Mouse (Mus musculus): ENCODE data around the gene Hint2. TPM values are rescaled to one million over a fixed set of nuclear protein-coding genes. Genes with fewer than 3 reads are reported as not detected.
A peak's percentile ranks its signal among the peaks of the same experiment; 100 is the strongest.

The Hint2 gene
- total RNA-seq, 1 experiment from 2014 or later, result 91.7 TPM

DNA sequence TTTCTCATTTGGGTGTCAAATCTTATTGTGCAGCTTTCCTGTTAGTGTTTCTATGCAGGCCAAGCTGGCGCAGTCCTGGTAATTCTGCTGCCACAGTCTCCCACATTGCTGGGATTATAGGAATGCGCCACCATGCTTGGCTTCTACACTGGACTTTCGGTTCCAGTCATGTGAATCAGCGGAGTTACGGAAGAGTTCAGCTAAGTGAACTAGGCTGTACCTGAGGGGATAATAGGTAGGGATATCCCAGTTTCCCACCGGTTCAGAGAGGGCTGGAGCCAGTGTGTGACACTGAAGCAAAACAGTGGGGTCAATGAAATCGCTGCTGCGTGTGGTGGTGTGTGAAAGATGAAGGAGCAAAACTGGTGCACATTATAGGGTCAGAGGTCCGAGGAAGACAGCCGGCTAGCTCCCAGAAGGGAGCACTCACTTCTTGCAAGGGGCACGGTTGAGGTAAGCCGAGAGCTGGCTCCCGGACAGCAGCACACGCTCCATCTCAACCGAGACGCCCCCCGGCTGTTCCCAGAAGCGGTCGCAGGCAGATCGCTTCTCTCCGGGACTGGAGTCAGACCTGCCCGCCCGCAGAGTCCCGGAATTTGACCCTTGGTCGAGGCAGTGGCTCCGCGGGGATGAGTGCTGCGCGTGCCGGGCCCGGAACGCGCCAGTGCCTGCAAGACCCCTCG lies 469 bp downstream of the Hint2 start:
- DNase-seq, result no peak

DNA sequence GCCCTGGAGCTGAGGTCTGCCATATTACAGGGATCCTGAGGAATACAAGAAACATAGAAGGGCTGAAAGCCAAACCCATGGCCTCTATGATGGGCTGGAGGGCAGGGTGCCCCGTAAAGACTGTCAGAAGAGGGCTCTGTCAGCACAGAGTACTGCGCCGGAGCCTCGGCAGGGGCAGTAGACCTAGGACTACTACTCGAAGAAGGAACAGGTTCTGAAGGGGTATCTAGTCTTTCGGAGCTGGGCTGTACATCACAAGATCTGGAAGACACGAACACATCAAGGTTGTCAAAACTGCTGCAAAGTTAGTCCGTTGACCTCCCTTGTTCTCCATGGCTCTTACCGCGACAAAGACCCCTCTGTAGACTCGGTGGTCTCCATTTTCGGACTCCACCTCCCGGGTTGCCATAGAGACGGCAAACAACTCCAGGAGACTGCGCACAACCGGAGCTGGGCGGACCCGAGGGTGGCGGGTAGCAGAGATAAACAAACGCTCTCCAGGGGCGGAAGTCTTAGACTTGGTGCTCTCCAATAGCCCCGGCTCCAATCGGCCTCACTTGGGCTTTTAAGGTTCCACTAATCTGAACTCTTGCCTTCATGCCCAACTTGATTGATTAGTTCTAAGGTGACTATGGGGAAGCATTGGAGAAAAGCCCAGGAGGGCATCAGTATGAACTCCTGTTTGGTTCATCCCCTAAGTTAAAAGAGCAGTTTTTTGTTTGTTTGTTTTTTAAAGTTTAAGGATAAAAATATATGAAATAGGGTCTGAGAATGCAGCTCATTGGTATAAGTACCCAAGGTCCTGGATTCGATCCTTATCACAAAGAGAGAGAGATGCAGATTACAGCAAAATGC lies 2.9 kb downstream of the Hint2 start, which contains the start of gene Spag8:
TSS of gene Spag8 (minus strand) at position 434 of the 855 bp plus-strand sequence.
- DNase-seq, result peak; percentile 63

DNA sequence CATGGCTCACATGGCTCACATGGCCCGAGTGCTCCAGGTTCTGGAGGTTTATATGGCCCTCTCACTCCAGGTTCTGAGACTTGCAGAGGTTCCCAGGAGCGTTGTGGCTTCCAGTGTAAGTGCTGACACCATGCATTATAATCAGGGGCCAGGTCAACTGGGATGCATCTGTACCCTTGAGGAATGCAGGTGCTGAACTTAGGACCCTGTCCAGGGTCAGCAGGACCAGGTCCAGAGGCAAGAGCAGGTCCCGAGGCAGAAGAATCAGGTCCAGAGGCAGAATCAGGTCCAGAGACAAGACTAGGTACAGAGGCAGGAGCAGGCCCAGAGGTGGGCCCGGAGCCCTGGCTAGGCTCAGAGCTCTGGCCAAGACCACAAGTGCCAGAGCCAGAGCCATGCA lies 3.5 kb downstream of the Hint2 start:
- DNase-seq, result no peak

DNA sequence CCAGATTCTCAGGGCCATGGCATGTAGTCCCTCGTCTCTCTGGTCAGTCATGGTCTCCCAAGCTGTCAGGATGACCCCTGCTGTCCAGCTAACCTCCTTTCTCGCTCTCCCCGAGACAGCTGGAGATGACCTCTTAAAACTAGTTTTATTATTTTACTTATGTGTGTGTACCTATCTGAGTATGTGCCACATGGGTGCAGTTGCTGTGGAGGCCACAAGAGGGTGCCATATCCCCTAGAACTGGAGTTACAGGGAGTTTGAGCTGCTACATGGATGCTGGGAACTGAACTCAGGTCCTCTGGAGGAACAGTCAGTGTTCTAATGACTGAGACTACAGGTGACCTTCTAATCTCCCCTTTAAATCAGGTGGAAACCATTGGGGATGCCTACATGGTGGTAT lies 6.5 kb downstream of the Hint2 start:
- no peak for DNase-seq

DNA sequence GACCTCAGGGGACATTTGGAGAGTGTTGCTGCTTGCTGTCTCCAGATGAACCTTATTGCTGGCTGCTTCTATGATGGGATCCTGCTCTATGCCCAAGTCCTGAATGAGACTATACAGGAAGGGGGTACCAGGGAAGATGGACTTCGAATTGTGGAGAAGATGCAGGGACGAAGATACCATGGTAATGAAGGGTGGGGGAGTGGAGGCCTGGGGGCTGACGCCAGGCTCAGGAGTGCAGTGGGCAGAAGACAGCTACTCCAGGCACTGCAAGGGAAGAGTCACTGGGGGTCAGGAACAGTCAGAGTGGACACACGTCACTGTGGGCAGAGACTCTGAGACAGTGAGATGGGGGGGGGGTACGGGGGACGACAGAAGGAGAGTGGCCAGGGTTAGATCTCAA lies 15.8 kb downstream of the Hint2 start:
- DNase-seq, result no peak

DNA sequence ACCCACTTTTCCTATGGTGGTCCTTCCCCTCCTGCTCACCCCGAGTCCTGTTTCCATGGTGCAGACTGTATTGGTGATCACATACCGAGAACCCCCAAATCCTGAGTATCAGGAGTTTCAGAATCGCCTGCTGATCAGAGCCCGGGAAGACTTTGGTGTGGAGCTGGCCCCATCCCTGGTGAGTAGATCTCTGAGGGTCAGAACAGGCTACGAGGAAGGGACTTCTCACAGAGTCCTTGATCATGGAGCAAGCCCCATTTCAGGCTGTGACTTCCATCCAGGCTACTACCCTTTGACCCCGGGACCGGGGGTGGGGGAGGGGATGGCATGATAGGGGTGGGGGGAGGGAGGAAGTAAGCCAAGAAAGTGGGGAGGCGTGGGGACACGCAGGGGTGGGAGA lies 16.2 kb downstream of the Hint2 start:
- DNase-seq, result no peak

DNA sequence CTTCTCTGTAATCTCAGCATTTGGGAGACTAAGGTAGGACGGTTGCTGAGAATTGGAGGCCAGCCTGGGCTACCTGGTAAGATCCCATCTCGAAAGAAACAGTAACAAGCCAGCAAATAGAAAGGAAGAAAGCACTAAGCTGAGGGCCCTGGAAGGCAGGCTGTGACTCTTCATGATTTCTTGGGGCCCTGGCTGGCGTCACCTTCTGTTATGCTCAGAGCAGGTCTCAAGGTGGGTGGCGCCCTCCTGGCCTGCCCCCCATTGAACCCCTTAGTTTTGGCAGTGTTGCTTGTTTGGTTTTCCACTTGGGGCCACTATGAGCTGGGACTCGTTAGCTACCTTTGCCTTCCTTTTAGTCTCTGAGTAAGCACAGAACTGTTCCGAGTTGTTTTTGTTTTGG lies 19.5 kb downstream of the Hint2 start:
- DNase-seq, result no peak

DNA sequence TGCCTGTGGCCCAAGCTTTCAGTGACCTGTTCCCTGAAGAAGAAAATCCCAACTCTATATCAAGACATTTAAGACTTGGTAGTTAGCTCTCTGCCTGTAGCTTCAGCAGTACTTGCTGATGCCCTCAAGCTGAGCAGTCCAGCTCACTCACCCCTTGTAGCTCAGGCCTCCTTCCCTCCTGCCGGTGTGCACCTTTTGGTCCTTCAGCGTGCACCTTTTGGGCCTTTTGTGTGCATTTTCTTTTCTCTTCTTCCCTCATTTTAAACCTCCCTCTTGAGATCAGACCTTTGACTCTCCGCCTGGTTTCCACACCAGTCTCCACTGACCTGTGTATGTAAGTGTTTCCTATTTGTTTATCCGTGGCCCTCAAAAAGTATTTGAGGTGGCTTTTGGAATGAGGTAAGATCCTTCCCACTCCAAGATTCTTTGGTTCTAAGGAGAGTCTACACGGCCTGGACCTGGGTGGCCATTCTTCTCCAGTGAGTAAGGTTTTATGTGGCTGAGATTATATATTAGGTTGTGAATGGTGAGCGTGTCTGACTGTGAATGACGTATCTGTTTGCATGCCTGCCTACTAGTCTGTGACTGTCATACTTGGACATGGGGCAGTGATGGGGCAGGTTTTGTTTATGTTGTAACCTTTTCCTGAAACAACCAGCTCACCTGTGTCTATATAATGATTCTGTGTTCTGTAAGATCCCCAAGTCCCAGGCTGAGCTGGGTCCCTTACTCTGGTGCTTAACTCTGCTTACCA lies 21.5 kb downstream of the Hint2 start:
- no peak for DNase-seq

DNA sequence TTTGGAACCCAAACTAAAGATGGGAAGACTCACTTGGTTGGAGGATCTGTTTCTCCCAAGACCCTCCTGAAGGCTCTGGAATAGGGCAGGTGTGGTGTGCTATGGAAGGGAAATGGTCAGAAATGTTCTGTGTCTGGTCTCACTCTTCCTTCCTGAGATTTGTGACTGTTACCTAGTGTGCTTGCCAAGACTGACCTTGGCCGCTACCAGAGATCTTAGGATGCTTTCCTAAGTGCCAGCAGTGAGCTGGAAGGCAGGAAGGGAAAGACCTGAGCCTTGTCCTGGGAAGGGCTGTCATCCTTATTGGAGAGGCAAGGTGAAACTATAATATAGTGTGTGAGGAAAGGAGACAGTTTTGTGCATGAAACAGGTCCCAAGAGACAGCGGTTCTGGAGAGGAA lies 22.5 kb downstream of the Hint2 start:
- DNase-seq, result no peak

DNA sequence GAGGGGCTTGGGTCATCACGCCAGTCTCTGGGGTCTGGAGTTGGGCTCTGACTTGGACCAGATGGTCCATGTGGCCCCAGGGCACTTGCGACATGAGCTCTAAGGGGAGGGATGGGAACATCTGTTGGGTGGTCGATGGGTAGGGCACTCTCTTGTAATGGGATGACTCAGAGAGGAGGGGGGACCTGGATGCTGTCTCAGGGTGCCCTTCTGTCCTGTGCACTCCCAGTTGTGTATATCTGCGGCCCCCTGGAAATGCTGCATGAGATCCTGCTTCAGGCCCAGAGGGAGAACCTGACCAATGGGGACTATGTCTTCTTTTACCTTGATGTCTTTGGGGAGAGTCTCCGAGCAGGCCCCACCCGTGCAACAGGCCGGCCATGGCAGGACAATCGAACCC lies 23.0 kb downstream of the Hint2 start:
- no peak for DNase-seq

DNA sequence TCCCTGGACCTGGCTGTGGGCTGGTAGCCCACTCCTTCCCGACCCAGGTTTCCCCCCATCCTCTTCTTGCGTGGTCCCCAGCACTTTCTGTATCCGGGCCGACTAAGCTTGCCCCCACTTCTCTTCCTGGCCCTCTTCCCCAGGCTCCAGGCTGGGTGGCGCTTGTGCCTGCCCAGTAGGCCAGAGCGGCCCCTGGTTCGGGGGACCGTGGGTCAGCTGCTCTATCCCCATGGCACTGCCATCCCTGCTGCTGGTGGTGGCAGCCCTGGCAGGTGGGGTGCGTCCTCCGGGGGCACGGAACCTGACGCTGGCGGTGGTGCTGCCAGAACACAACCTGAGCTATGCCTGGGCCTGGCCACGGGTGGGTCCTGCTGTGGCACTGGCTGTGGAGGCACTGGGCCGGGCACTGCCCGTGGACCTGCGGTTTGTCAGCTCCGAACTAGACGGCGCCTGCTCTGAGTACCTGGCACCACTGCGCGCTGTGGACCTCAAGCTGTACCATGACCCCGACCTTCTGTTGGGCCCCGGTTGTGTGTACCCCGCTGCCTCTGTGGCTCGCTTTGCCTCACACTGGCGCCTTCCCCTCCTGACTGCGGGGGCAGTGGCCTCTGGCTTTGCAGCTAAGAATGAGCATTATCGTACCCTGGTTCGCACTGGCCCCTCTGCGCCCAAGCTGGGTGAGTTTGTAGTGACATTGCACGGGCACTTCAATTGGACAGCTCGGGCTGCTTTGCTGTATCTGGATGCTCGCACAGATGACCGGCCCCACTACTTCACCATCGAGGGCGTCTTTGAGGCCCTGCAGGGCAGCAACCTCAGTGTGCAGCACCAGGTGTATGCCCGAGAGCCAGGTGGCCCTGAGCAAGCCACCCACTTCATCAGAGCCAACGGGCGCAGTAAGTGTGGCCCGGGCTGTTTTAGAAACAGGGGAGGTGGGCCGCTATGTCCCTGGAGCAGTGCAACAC lies 24.0 kb downstream of the Hint2 start:
- peak; percentile 40 for DNase-seq

DNA sequence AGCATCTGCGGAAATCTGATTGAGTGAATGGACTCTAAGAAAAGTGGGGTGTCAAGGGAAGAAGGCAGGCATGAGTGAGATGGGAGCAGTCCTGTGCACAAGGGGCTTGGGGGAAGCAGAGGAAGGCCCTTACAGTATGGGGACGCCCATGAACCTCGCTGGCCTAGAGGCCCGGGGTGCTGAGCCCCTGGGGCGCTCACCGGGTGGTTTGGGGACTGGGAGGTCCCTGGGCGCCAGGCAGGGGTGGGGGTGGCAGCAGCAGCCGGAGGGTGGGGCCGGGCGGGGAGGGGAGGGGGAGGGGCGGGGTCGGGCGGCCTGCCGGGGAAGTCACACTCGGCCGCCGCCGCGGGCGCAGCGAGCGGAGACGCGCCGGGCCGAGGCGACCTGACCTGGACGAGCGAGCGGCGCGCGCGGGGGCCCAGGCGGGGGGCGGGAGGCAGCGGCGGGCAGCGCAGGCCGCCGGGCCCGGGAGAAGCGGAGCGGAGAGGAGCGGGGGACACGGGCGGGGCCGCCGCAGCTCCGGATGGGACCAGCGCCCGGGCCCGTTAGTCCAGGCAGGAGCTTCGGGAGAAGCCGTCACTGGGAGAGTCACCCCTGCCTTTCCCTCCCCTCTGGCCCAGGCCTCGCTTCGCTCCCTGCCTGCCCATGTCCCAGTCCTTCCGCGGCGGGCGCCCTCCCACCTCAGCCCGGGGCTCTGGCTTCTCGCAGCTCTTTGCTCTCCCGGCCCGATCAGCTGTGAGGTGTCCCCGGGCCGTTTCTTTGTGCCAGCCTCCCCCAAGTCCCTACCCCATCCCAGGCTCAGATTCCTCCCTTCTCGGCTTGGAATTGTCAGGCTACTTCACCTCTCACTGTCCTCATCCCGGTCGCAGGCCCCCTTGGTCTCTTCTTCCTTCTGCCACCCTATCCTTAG lies 25.0 kb downstream of the Hint2 start, which contains the start of gene Npr2:
TSS of gene Npr2 (plus strand) at position 890 of the 910 bp plus-strand sequence.
- peak; percentile 76 for DNase-seq

DNA sequence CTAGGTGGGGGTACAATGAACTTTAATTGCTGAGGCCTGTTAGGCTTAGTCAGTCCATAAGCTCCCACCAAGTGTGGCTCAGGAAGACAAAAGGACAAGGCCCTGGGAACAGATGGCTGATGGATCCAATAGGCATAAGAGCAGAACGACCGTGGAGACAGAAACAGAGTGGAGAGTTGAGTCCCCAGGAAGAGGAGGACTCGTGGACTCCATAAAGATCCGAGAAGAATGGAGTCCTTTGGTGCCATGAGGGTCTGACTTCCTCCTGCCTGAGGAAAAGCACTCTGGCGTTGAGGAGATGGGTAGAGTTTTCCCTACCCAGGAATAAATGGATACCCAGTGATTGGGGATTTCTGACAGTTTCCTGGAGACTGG lies 25.6 kb downstream of the Hint2 start:
- no peak for DNase-seq

DNA sequence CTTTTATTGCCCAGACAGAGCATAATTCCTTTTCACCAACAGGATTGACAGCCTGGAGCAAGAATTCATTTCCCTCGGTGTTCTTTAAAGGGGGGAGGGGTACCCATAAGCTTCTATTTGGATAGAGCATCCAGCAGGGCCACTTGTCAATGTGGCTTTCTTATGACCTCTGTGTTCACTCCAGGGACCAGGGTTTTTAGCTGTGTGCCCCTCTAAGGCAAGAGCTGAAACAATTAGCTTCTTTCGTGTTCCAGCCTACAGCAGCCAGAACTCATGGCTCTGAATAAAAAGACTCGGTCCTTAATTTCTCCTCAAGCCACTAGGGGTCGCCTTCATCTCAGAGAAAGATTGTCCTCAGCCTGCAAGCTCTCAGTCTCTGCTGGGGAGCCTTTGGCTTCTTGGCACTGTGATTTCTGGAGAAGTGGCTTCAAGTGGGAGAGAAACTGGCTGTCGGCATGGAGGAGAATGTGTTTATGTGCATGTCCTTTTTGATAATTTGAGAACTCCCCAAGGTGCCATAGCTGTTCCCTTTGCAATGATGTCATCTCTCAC lies 26.2 kb downstream of the Hint2 start:
- DNase-seq, result peak; percentile 87

DNA sequence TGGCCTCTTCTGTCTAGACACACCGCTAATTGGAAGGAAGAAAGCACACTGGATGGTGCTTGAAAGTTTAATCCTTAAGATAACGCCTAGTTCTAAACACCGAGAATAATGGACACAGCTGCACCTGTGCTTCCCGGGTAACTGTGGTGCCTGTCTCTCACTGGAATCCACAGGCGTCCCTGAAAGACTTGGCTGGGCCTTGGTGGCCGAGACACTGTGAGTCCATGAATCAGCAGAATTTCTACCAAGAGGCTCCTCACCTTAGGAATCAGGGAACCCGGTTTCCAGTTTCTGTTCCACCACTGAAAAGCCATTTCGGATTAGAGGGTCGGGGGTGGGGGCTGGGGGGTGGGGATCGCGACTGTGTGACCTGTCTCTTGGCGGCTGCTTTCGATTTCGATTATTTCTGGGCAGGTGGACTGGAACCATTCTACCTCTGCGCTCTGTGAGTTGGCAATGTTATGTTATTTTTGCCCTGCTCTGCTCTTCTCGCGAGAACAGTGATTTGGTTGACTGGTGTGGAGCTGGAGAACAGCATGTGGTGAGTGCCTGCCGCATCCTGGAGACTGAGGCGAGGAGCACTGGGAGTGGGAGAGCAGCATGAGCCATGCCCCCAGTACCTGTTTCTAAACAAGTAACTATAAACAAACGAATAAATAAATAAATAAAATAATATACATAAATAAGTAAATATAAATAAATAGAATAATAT lies 27.0 kb downstream of the Hint2 start:
- DNase-seq, result no peak

DNA sequence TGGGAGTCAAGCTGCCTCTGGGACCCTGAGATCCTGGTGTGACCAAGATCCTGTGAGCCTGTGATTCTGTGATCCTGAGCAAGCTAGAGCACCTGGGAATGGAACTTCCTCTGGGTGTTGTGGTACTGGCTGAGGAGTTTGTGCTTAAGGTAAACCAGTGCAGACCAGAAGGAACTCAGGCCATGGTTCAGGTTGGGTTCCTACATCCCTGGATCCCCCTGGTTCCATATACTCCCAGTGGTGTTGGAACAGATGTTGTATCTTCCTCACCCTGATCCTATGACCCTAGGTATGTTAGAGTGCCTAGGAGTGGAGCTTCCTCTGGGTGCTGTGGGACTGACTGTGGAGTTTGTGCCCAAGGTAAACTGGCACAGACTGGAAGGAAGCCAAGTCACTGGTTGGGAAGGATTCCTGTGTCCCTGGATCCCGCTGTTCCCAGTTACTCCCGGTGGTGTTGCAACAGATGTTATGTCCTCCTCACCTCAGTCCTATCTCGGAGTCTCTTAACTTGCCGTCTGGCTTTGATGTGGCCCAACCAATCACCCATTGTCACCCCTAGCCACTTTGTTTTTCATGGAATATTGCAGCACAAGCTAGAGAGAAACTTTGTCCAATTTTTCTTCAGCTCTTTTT lies 36.0 kb downstream of the Hint2 start:
- peak; percentile 37 for DNase-seq

DNA sequence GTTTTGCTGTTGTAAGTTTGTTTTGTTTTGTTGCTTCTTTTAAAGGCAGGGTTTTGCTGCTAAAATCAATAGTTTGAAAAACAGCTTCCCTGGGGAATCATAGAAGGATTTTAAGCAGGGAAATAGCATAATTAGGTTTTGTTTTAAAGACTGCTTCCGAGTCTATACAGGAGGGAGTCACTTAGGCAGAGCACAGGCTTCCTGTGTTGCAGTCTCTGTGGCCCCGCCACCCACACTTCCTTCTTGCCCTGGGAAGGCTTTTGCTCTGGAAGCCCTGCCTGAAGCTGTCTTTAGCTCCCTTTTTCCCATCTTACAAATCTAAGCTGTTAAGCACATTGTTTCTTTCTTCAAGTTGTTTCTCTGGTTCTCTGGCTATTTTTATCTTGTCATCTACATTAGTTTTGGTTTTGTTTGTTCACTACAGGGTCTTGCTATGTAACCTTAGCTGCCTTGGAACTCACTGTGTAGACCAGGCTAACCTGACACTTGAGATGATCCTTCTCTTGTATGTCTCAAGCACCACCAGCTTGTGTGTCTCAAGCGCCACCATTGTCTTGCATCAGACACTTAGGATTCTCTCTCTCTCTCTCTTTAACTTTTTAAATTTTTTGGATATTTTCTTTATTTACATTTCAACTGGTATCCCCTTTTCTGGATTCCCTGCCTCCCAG lies 43.1 kb downstream of the Hint2 start:
- peak; percentile 29 for DNase-seq

DNA sequence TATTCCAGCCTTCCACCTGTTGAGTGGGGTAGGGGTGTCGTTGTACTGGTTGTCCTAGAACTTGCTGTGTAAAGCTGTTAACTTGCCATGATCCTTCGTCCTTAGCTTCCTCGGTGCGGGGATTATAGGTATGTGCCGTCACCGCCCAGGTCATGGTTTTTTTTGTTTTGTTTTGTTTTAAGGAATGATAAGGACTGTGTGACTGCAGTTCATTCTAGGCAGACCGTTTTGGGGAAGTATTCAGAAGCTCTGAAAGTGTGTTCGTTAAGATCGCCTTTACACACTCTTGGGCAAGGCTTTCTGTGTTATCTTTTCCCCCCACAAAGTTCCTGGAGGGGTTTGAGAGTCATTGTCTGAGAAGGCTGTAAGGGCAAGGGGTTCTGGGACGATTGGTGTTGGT lies 43.7 kb downstream of the Hint2 start:
- no peak for DNase-seq
